Mouse (Mus musculus): ENCODE measurements around the gene Nfib. TPM values are rescaled to one million over a fixed set of nuclear protein-coding genes. Genes with fewer than 3 reads are reported as not detected.

The Nfib gene
- polyA plus RNA-seq, 1 experiment from 2014 or later: 71.3 TPM

DNA sequence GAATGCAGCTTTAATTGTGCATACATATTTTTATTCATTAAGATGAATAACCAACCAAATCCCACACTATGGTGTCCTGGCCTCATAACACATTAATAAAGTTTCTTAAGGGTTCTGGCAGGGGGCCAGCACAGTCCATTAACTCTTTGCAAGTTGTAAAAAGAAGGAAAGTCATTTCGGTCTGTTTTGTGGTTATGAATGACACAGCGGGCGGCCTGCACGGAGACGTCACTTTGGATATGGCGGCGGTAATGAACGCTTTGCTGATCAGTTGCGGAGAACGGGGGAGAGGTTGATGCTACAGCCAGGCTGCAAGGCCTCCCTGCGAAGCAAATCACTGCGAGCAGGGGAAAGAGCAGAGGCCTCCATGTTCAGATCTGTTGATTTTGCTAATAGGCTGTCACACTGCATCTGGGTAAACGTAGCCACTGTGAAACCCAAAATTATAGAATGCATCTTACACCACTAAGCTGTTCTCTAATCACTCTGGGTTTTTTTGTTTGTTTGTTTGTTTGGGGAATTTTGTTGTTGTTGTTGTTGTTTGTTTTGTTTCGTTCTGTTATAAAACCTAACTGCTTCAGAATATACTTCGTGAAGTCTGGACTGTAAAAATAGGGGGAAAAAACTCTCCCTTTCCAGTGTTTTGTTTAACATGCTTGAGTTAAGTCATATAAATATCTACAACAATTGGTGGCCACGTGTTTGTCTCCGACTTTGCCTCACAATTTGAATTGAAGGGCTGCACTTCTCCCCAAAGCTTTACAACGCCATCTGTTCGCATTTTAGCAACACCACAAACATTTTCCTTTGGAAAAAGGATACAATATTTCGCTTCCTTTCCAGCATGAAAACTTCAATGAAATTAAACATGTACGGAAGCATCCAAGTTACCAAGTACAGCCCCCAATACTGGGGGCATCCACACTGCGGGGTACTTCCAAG is 296.8 kb downstream of the Nfib start:
- no peak overlapping the region for H3K4me3 ChIP-seq
- H3K9me3 ChIP-seq: no peaks in the 10 kb centered on the region
- H3K4me2 ChIP-seq: peak overlapping the region; percentile 34
- H3K27ac ChIP-seq (replicated peaks): peak overlapping the region; percentile 20; the same call in 1 of the 2 replicates
- peaks cover 74% of the 10 kb centered on the region for H3K4me1 ChIP-seq (replicated peaks)
- 34% methylated on average over 22 of the region's 22 CpGs for WGBS
- no peaks in the 10 kb centered on the region for H3K36me3 ChIP-seq
- peak overlapping the region; percentile 43 for H3K9ac ChIP-seq
- no peak for ATAC-seq (ENCODE audit: low read depth)
- no peaks in the 10 kb centered on the region for H3K27me3 ChIP-seq

DNA sequence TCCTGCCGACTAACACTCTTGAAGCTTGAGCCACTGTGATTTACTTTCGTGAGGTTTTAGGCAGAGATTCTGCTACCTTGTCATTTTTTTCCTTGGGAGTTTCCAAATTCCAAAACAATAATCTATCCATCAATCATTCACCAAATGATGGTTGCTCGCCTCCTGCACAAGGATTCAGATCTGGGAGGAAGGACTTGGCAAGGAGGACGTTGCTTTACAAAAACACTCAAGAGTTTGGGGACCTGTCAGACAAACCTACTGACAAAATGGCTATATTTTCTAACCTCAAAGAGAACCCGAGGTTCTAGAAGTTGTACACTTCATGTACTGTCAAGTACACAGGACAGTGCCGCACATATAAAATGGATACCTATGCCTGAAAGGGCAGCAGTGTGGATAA is 299.0 kb downstream of the Nfib start:
- Histone ChIP-seq H3K4me2 (no peak overlapping the region), H3K4me3 (no peak overlapping the region), H3K27ac (replicated peaks) (no peak overlapping the region), H3K9me3 (no peaks in the 10 kb centered on the region), H3K9ac (no peak overlapping the region), H3K27me3 (no peaks in the 10 kb centered on the region), H3K36me3 (no peaks in the 10 kb centered on the region), H3K4me1 (replicated peaks) (peaks cover 69% of the 10 kb centered on the region)
- ATAC-seq (ENCODE audit: low read depth): no peak
- 86% methylated on average over 6 of the region's 6 CpGs for WGBS

DNA sequence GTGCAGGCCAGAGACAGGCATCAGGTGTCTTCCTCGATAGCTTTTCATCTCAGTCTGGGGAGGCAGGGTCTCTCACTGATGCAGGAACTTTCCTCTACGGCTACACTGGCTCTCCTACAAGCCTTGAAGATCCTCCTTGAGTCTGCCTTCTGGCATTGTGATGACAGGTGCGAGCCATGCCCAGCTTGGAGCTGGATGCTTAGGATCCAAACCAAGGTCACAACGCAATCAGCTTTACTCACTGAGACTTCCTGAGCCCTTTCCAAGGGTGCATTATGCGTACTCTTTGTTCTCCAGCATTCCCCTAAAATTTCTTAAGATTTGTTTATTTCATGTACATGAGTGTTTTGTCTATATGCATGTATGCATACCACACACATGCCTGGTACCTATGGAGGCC is 299.8 kb downstream of the Nfib start:
- H3K4me2 ChIP-seq: no peak overlapping the region
- peaks cover 69% of the 10 kb centered on the region for H3K4me1 ChIP-seq (replicated peaks)
- no peaks in the 10 kb centered on the region for H3K9me3 ChIP-seq
- 89% methylated on average over 5 of the region's 5 CpGs for WGBS
- no peaks in the 10 kb centered on the region for H3K36me3 ChIP-seq
- H3K27ac ChIP-seq (replicated peaks): no peak overlapping the region
- no peak overlapping the region for H3K9ac ChIP-seq
- ATAC-seq (ENCODE audit: low read depth): no peak
- no peak overlapping the region for H3K4me3 ChIP-seq
- H3K27me3 ChIP-seq: no peaks in the 10 kb centered on the region

DNA sequence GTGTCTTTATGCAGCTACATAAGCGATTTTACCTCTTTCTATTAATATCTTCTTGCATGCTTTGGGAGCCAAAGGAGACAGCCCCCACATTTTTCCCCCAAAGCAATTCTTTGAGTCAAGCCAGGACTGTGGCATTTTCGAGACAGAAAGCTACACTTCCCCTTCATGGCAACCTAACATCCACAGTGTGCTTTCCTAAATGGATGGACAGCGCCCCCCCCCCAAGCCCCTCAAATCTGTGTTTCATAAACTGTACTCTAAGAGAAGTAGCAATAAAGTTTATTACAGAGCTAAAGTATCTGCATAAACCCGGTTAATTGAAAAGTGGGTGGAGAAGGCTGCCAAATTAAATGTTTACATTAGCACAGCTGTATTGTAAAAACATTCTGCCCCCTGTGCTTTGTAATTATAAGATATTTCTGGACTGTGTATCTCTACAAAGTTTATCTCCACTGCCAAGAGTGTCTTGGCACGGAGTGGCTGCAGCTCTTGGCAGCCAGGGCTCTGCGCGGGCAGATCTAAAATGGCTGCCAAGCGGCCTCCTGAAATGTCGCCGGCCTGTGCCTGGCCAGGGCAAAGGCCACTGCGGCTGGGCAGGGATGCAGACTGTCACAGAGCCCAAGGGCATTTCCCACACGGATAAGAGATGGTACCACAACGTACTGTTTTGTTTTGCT is 301.4 kb downstream of the Nfib start:
- Histone ChIP-seq H3K4me1 (replicated peaks) (peaks cover 75% of the 10 kb centered on the region), H3K4me2 (no peak overlapping the region), H3K27me3 (no peaks in the 10 kb centered on the region), H3K4me3 (no peak overlapping the region), H3K27ac (replicated peaks) (peak overlapping the region; percentile 67), H3K9me3 (no peaks in the 10 kb centered on the region), H3K9ac (no peak overlapping the region), H3K36me3 (no peaks in the 10 kb centered on the region)
- 68% methylated on average over 13 of the region's 13 CpGs for WGBS
- ATAC-seq (ENCODE audit: low read depth): no peak

DNA sequence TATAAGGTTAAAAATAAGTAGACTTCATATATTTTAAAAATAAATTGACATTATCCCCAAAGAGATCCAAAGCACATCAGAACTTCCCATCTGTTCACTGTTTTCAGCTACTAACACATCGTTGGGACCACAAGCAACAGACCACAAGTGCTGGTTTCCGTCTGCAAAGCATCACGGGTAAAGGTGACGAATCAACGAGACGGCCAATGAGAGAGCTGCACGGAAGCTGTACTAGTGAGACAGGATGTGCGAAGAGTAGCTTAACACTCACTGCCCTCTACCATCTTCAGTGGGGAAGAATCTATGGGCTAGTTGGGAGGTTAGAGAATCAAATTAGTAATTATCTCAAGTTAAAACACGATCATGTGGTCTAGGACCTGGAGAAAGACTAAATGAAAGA is 302.9 kb downstream of the Nfib start:
- no peaks in the 10 kb centered on the region for H3K36me3 ChIP-seq
- H3K27me3 ChIP-seq: no peaks in the 10 kb centered on the region
- peaks cover 64% of the 10 kb centered on the region for H3K4me1 ChIP-seq (replicated peaks)
- no peak overlapping the region for H3K4me2 ChIP-seq
- H3K4me3 ChIP-seq: no peak overlapping the region
- no peak for ATAC-seq (ENCODE audit: low read depth)
- H3K9me3 ChIP-seq: no peaks in the 10 kb centered on the region
- H3K9ac ChIP-seq: no peak overlapping the region
- WGBS: 94% methylated on average over 9 of the region's 9 CpGs
- no peak overlapping the region for H3K27ac ChIP-seq (replicated peaks)

- Histone ChIP-seq H3K9me3 (no peaks in the 10 kb centered on the region), H3K27ac (replicated peaks) (no peak overlapping the region), H3K36me3 (no peaks in the 10 kb centered on the region), H3K27me3 (no peaks in the 10 kb centered on the region), H3K4me1 (replicated peaks) (peaks cover 60% of the 10 kb centered on the region), H3K9ac (no peak overlapping the region), H3K4me2 (no peak overlapping the region), H3K4me3 (no peak overlapping the region)
- 16% methylated on average over 3 of the region's 3 CpGs for WGBS
- ATAC-seq (ENCODE audit: low read depth): no peak
Measured at GRCm38 (mm10) chr4:82401450-82402061, 304.0 kb downstream of the Nfib start.

DNA sequence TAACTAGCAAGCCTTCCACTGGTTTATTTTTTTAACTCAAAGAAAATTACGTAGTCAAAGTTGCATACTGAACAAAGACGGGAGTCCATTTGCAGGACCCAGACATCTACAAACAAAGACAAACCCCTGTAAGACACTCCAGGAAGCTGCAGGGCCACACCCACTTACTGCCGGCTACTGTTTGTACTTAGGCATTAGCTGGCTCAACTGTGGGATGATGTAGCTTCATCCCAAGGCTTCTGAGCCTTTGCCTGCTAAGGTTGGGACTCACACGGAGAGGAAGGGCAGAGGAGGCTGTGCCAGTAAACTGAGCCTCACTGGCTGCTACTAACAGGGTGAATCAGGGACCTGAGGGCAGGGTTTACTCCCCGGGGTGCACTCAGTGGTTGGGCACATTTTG is 305.0 kb downstream of the Nfib start:
- Histone ChIP-seq H3K27me3 (no peaks in the 10 kb centered on the region), H3K9me3 (no peaks in the 10 kb centered on the region), H3K4me3 (no peak overlapping the region), H3K36me3 (no peaks in the 10 kb centered on the region), H3K4me2 (peak overlapping the region; percentile 11; the same call in 1 of the 2 replicates), H3K9ac (peak overlapping the region; percentile 38; the same call in 1 of the 2 replicates), H3K4me1 (replicated peaks) (peaks cover 52% of the 10 kb centered on the region), H3K27ac (replicated peaks) (peak overlapping the region; percentile 56; the same call in 1 of the 2 replicates)
- no peak for ATAC-seq (ENCODE audit: low read depth)
- 15% methylated on average over 5 of the region's 5 CpGs for WGBS

GRCm38 (mm10) chr4:82399406-82400380 is 305.9 kb downstream of the Nfib start:
- H3K27ac ChIP-seq (replicated peaks): peak overlapping the region; percentile 56
- WGBS: 53% methylated on average over 11 of the region's 11 CpGs
- no peak overlapping the region for H3K9ac ChIP-seq
- 0 out of 2 replicates have a peak overlapping the region, but pooled peaks have one; percentile 11 for H3K4me2 ChIP-seq
- no peak overlapping the region for H3K4me3 ChIP-seq
- no peaks in the 10 kb centered on the region for H3K36me3 ChIP-seq
- no peaks in the 10 kb centered on the region for H3K9me3 ChIP-seq
- ATAC-seq (ENCODE audit: low read depth): no peak
- H3K4me1 ChIP-seq (replicated peaks): peaks cover 44% of the 10 kb centered on the region
- H3K27me3 ChIP-seq: no peaks in the 10 kb centered on the region

DNA sequence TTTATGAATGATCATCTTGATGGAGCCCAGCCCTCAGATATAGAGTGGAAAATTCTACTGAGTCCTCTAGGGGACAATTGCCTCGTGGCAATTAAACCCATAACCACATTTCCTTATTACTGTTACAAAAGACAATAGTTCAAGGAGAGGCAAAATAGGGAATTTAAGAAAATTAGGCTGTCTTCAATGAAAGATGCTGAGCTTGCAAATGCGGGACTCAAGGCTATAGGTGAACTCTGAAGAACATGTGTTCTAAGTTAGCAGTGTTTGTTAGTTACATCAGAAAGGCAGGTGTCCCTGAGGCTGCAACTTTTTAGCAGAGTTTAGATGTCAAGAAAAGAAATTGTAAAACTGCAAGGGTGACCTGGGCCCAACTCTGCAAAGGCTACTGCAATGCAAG is 307.3 kb downstream of the Nfib start:
- no peak overlapping the region for H3K4me3 ChIP-seq
- WGBS: 69% methylated on average over 2 of the region's 2 CpGs
- no peak overlapping the region for H3K9ac ChIP-seq
- H3K36me3 ChIP-seq: no peaks in the 10 kb centered on the region
- no peak for ATAC-seq (ENCODE audit: low read depth)
- H3K9me3 ChIP-seq: no peaks in the 10 kb centered on the region
- H3K4me1 ChIP-seq (replicated peaks): peaks cover 31% of the 10 kb centered on the region
- H3K4me2 ChIP-seq: no peak overlapping the region
- no peak overlapping the region for H3K27ac ChIP-seq (replicated peaks)
- no peaks in the 10 kb centered on the region for H3K27me3 ChIP-seq

DNA sequence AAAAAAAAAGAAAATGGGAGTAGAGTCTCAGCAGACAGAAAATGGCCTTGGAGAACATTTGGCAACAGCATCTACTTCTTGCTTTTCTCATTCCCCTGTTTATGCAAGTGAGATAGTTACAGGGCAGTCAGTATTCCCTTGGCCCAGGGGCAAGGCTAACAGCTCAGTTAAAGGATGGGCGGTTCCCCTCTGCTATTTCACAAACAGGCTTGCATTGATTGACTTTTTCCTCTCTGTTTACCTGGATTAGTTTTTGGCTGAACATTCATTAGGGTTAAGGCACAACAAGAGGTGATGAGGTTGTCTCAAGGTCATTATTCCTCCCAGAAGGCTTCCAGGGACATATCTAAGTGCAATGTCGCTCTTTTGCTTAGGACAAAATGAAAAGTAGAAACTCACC is 308.7 kb downstream of the Nfib start:
- no peaks in the 10 kb centered on the region for H3K9me3 ChIP-seq
- no peak for ATAC-seq (ENCODE audit: low read depth)
- H3K27ac ChIP-seq (replicated peaks): no peak overlapping the region
- H3K27me3 ChIP-seq: no peaks in the 10 kb centered on the region
- no peaks in the 10 kb centered on the region for H3K36me3 ChIP-seq
- 88% methylated on average over 2 of the region's 2 CpGs for WGBS
- peaks cover 25% of the 10 kb centered on the region for H3K4me1 ChIP-seq (replicated peaks)
- no peak overlapping the region for H3K4me3 ChIP-seq
- H3K4me2 ChIP-seq: no peak overlapping the region
- H3K9ac ChIP-seq: no peak overlapping the region

DNA sequence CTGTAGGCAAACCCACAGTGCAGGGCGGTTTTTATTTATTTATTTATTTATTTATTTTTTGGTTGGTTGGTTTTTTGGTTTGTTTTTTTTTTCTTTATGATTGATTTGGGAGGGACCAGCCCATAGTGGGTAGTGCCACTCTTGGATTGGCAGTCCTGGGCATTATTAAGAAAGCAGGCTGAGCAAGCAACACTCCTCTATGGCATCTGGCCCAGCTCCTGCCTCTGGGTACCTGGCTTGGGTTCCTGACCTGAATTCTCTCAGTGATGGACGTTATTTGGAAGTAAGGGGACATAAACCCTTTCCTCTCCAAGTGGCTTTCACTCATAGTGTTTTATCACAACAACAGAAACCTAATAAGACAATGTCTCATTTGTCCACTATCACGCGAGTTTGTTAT is 309.5 kb downstream of the Nfib start:
- H3K36me3 ChIP-seq: no peaks in the 10 kb centered on the region
- no peak overlapping the region for H3K4me3 ChIP-seq
- WGBS: 81% methylated on average over 4 of the region's 4 CpGs
- H3K27ac ChIP-seq (replicated peaks): no peak overlapping the region
- H3K9ac ChIP-seq: no peak overlapping the region
- H3K4me1 ChIP-seq (replicated peaks): peaks cover 22% of the 10 kb centered on the region
- H3K9me3 ChIP-seq: no peaks in the 10 kb centered on the region
- ATAC-seq (ENCODE audit: low read depth): no peak
- no peak overlapping the region for H3K4me2 ChIP-seq
- H3K27me3 ChIP-seq: no peaks in the 10 kb centered on the region

All from neural tube, embryonic 13.5 days (tissue).